In the genomic region with DNA sequence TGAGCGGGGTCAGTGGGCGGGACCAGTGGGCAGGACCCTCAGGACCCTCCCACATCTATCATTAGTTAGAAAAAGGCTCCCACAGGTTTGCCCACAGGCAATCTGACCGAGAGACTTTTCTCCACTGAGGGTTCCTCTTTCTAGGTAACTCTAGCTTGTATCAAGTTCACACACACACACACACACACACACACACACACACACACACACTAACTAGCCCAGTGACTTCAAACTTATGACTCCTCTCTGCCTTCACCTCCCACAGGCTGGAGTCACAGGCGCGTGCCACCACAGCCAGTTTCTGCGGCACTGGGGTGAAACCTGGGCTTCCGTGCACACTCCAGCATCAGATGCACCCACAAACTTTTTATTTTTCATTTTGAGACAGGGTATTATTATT, we compare ENCODE assay signal across 20 mouse cellular contexts. TPM values are rescaled to one million over a fixed set of nuclear protein-coding genes. Genes with fewer than 3 reads are reported as not detected.
"Had no signal": no experiment of that assay in that cellular context is flagged by ENCODE, and none has a peak within 500 bp of the region (broad histone marks: within the 10 kb centered on the region; RNA-seq: fewer than 3 reads in every experiment).

No protein-coding gene starts in this region.

- ATAC-seq: liver, postnatal 0 days; midbrain, embryonic 16.5 days had no signal

- H3K36me3 ChIP-seq: liver, embryonic 13.5 days; liver, embryonic 15.5 days; midbrain, embryonic 10.5 days; midbrain, embryonic 12.5 days; neural tube, embryonic 12.5 days had no signal

- H3K4me2 ChIP-seq: liver, embryonic 11.5 days; liver, embryonic 13.5 days; liver, embryonic 15.5 days; lung, embryonic 14.5 days; midbrain, embryonic 12.5 days; neural tube, embryonic 12.5 days had no signal

- H3K4me1 ChIP-seq: liver, embryonic 13.5 days; liver, embryonic 15.5 days; midbrain, embryonic 12.5 days; neural tube, embryonic 12.5 days had no signal

- H3K9ac ChIP-seq: liver, embryonic 13.5 days; liver, embryonic 15.5 days; liver, postnatal 0 days; lung, embryonic 14.5 days; midbrain, embryonic 12.5 days; neural tube, embryonic 12.5 days had no signal

- H3K27ac ChIP-seq: liver, embryonic 13.5 days; liver, embryonic 15.5 days; midbrain, embryonic 10.5 days; midbrain, embryonic 12.5 days; neural tube, embryonic 12.5 days had no signal

- H3K9me3 ChIP-seq: liver, embryonic 13.5 days; liver, embryonic 15.5 days; midbrain, embryonic 10.5 days; midbrain, embryonic 12.5 days; neural tube, embryonic 12.5 days had no signal

- H3K4me3 ChIP-seq: liver, embryonic 13.5 days; liver, embryonic 15.5 days; midbrain, embryonic 10.5 days; midbrain, embryonic 12.5 days; myocyte; neural tube, embryonic 12.5 days had no signal

- DNase-seq: liver, embryonic 13.5 days; liver, postnatal 0 days; lung, embryonic 14.5 days; lung, postnatal 10 days; lung, postnatal 4 days; midbrain, embryonic 14.5 days; right cerebral cortex, postnatal 14 days; spleen, adult 18-20 months; thymus, adult 18-20 months; thymus, postnatal 14 days; thymus, postnatal 36 days had no signal

RNA-seq across cellular contexts. Expression of gene Rasal1, which starts 20.1 kb away (rescaled TPM):
- polyA plus RNA-seq: lung, embryonic 14.5 days; midbrain, embryonic 12.5 days had no signal

RNA-seq across cellular contexts. Expression of gene Cfap73, which starts 34.7 kb away (rescaled TPM):
- polyA plus RNA-seq: liver, embryonic 11.5 days; liver, embryonic 13.5 days; liver, embryonic 15.5 days; liver, postnatal 0 days; lung, embryonic 14.5 days; midbrain, embryonic 10.5 days; midbrain, embryonic 12.5 days; midbrain, embryonic 14.5 days; myocyte; neural tube, embryonic 12.5 days; stomach, embryonic 14.5 days; stomach, embryonic 16.5 days had no signal

RNA-seq across cellular contexts. Expression of gene Dtx1, which starts 43.0 kb away (rescaled TPM):
- polyA plus RNA-seq: myocyte had no signal
